Mouse (Mus musculus) ES-E14 (cell line): Measurements from ENCODE around the gene Enah.

Experiments used
- CHD2 ChIP-seq: IDR thresholded peaks from 2 replicates; pipeline ENCODE4 v1.6.1; 2014; ENCODE audit warnings: mild to moderate bottlenecking, low read depth, low read length, inconsistent platforms
- HCFC1 ChIP-seq: IDR thresholded peaks from 2 replicates; pipeline ENCODE4 v1.6.1; 2012; ENCODE audit warnings: low read length, inconsistent platforms, borderline replicate concordance; ENCODE audit not compliant: insufficient read depth
- MAFK ChIP-seq: IDR thresholded peaks from 2 replicates; pipeline ENCODE4 v1.6.1; 2014; ENCODE audit warnings: mild to moderate bottlenecking, low read depth, low read length, inconsistent platforms; ENCODE audit not compliant: insufficient read depth
- ZC3H11A ChIP-seq: IDR thresholded peaks from 2 replicates; pipeline ENCODE4 v1.6.1; 2012; ENCODE audit warnings: low read depth, mild to moderate bottlenecking, inconsistent platforms, low read length, borderline replicate concordance
- ZNF384 ChIP-seq: IDR thresholded peaks from 2 replicates; pipeline ENCODE4 v1.6.1; 2012; ENCODE audit warnings: low read depth, low read length, inconsistent platforms

GRCm38 (mm10) chr1:182068136-182068535 is 48.3 kb upstream of the Enah start:
- TF ChIP-seq ZNF384 (no peak), CHD2 (no peak), ZC3H11A (no peak), MAFK (no peak), HCFC1 (no peak)
